Mouse (Mus musculus) embryo, embryonic 9.5 days (tissue): Measurements from ENCODE around the gene Dpt.
"Not testable (repeated sequence)": the region's sequence is repeated elsewhere in the genome, so short reads cannot be mapped to it uniquely, and the experiment has no call there.

Experiments
- DNase-seq: peaks from one replicate; pipeline ENCODE4 v3.0.0-alpha.2; 2017; ENCODE audit errors: extremely low spot score

Gene Dpt

DNA sequence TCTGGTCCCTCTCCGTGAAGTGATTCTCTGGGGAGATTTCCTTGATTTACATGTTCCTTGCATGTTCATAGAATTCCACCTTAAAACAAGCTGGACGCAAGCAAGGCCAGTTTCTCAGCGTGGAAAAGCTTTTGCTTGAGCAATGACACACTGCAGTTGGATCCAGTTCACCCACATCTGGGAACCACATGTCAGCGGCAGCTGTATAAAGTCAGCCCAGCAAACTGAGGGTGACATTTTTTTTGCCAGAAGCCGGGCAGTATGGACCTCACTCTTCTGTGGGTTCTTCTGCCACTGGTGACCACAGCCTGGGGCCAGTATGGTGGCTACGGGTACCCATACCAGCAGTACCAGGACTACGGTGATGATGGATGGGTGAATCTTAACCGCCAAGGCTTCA, at the start of gene Dpt:
Dpt (plus strand) TSS at position 174 of the 400 bp plus-strand sequence.
- no peak for DNase-seq

- DNase-seq = no peak
Measured at GRCm38 (mm10) chr1:164753736-164754135, 42.7 kb upstream of the Dpt start.

- no peak for DNase-seq
Measured at GRCm38 (mm10) chr1:164755671-164756070, 40.8 kb upstream of the Dpt start.

- no peak for DNase-seq
Measured at GRCm38 (mm10) chr1:164756951-164757350, 39.5 kb upstream of the Dpt start.

DNA sequence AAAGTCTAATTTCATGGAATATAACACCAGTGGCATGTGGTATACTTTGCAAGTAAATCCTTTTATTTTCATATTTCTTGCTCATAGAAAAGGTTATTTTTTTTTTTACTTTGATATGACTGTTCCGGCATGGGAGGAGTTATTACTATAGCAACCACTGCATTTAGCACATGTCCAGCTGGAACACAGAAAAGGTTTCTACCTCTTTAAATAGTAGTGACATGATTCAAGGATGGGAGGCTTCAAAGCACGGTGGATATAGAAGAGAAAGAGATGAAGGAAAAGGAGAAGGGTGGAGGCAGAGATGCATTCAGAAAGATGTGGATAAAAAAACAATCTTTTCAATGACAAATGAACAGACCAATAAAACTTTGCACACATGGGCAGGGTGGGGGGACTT, 38.0 kb upstream of the Dpt start:
- DNase-seq = no peak

GRCm38 (mm10) chr1:164762276-164762675, 34.2 kb upstream of the Dpt start:
- DNase-seq = no peak

GRCm38 (mm10) chr1:164766646-164767045, 29.8 kb upstream of the Dpt start:
- no peak for DNase-seq

GRCm38 (mm10) chr1:164770611-164771010, 25.8 kb upstream of the Dpt start:
- DNase-seq = no peak

GRCm38 (mm10) chr1:164780851-164781510, 15.5 kb upstream of the Dpt start:
- no peak for DNase-seq

DNA sequence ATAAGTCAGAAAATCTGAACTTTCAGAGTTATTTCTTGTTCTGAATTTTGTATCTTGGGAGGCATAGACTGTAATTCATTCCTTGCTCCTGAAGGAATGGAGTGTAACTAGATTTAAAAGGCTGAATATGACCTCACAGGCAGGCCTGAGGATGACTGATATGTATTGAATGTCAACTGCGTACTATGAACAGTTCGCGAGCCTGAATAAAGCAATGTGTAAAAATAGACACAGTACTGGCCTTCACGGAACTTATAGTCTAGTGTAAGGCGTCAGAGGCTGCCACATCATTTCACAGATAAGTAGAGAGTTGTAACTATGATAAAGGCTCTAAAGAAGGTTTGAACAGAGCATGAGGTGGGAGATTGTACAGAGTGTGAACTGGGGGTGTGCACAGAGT, 10.3 kb upstream of the Dpt start:
- DNase-seq = no peak

GRCm38 (mm10) chr1:164787771-164788170, 8.7 kb upstream of the Dpt start:
- no peak for DNase-seq

DNA sequence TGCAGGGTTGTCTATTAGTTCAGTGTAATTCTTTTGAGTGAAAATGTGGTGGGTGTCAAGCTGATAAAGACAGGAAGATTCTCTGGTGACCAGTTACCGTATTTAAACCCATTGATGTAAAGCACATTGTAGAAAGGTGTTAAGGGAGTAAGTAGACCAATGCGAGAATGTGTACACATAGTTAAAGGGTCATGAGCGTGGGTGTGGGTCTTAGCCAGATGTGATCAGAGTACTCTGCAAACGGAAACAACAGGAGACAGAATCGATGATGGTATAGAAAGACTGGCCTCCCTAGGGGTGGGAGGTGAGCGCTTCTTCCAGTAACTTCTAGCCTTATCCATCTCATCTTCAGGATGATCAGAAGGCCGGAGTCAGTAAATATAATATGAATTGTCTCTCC, 8.2 kb upstream of the Dpt start:
- DNase-seq = no peak

DNA sequence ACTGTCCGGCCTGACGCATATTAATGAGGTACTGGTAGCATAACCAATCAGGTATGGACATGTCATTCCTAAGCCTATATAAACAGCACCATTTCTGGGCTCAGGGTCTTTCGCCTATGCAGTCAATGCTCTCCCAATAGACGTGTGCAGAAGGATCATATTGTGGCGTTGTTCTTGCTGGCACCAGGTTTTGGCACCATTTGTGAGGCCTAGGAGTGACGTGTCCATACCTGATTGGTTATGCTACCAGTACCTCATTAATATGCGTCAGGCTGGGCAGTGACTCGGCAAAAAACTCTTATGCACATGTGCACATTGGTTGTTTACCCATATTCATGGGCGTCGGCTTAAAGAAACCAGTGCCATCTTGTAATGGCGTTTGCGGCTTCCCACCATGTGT, 6.1 kb upstream of the Dpt start:
- DNase-seq = not testable (repeated sequence)

GRCm38 (mm10) chr1:164793049-164793448, 3.4 kb upstream of the Dpt start:
- DNase-seq = no peak

GRCm38 (mm10) chr1:164797746-164798285, 1.4 kb downstream of the Dpt start:
- DNase-seq = no peak

- no peak for DNase-seq
Measured at GRCm38 (mm10) chr1:164798471-164798922, 2.1 kb downstream of the Dpt start.

- DNase-seq = no peak
Measured at GRCm38 (mm10) chr1:164799161-164799560, 2.7 kb downstream of the Dpt start.

GRCm38 (mm10) chr1:164804277-164804676, 7.8 kb downstream of the Dpt start:
- DNase-seq = no peak

DNA sequence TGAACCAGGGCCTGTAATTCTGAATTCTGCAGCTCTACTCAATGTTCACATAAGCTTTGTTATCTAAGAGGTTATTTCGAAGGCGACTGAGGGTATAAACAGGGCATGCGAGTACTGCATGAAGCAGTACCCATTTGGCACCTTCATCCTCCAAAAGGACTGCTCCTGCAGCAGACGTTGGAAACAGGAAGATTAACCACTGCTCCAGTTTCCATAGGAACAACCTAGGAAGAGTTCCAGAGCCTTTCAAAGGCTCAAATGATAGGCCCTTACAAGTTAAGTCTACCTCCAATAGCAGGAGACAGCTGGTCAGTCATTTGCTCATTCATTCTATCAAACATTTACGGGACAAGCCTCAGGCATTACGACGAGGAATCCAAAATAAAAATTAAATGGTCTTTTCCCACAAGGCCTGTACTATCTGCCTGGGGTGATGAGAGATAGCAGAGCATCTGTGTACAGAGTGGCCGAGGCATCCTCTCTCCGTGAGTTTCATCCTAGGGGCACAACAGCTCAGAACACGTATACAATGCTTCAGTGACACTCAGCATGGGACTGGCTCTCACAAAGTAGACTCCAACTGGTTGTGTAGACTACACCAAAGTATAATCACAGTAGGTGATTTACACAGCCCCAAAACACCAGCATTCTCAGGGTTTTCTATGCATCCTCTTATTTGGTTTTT, 8.4 kb downstream of the Dpt start:
- DNase-seq = no peak

DNA sequence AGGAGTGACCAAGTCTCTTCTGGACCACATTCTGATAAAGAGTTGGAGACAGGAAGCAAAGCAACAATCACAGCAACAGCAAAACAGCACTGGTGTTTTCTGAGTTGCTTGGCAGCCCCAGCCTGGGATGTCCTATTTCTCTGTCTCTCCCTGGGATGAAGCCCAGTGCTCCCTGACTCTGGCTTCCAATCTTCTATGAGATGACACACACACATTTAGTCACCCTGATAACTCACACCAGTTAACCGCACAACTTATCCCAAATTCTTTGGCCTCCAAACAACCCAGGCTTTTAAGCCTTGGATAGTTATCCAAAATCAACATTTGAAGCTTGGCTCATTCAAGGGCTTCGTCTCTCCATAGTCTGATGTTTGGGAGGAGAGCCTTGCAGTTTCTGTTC, 12.9 kb downstream of the Dpt start:
- no peak for DNase-seq

- DNase-seq = no peak
Measured at GRCm38 (mm10) chr1:164811296-164811695, 14.9 kb downstream of the Dpt start.

DNA sequence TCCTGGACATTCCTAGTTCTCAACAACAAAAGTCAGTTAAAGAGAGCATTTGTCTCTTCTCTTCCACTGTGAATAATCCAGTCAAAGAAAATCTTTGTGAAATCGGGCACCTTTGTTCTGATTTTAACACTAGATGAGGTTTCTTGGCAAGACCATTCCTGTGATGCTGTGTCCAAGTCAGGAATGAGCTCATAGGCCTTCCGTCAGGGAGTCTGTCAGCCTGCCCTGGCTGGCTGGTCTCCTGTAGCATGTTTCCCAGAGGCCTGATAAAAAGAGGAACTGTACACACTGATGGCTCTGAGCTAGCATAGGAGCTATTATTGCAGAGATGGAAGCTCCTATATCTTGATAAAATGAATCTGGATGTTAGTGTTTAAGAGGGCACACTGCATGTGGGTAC, 17.8 kb downstream of the Dpt start:
- no peak for DNase-seq

DNA sequence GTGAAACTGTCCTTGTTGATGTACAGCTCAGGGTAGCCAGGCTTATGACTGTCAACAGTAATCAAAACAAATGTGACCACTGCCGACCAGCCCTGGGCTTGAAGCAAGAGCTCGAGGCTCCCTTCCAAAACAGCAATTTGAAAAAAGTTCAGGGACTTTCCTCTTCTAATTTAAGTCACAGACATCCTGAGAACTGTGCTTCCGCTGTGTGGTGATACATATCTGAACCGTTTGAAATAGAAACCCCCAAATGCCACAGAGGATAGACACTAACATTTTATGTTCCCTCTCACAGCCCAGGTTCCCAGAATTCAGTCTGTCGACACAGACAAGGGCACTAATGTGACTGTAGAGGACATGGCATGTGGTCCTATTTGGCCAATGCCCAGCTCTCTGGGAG, 18.9 kb downstream of the Dpt start:
- no peak for DNase-seq
